Mouse (Mus musculus) liver, embryonic 15.5 days (tissue): ENCODE results near the gene Pclaf. TPM values are rescaled to one million over a fixed set of nuclear protein-coding genes. Genes with fewer than 3 reads are reported as not detected.

Source experiments
- polyA plus RNA-seq: library from polyadenylated mRNA; unstranded; fragments of >200 nt; fragmentation: Nextera tagmentation; extraction: Ambion mirVana; gene quantifications from 2 replicates; pipeline ENCODE4 v1.2.1, GENCODE M21; 2015

Gene Pclaf
- polyA plus RNA-seq, 1 experiment from 2014 or later = 88.8 TPM

Other genes starting within 250 kb of the Pclaf start
- gene Oaz2, start 222.2 kb upstream of the Pclaf start, polyA plus RNA-seq = 48.8 and 51.7 TPM in 2 replicates
- 1.6 and 2.0 TPM in 2 replicates for gene Zfp609, start 62.7 kb upstream of the Pclaf start, polyA plus RNA-seq
- 10.0 and 10.9 TPM in 2 replicates for gene Trip4, start 18.6 kb downstream of the Pclaf start, polyA plus RNA-seq
- gene Csnk1g1, start 18.7 kb downstream of the Pclaf start, polyA plus RNA-seq = 3.1 and 3.7 TPM in 2 replicates
- gene Ppib, start 170.0 kb downstream of the Pclaf start, polyA plus RNA-seq = 384 and 391 TPM in 2 replicates
- gene Snx22, start 179.5 kb downstream of the Pclaf start, polyA plus RNA-seq = 34.9 and 36.4 TPM in 2 replicates
- gene Snx1, start 236.3 kb downstream of the Pclaf start, polyA plus RNA-seq = 62.7 and 64.8 TPM in 2 replicates
- 117 and 132 TPM in 2 replicates for gene Ciao2a, start 236.4 kb downstream of the Pclaf start, polyA plus RNA-seq